8 mouse cellular contexts compared by ENCODE assay signal in the genomic region with DNA sequence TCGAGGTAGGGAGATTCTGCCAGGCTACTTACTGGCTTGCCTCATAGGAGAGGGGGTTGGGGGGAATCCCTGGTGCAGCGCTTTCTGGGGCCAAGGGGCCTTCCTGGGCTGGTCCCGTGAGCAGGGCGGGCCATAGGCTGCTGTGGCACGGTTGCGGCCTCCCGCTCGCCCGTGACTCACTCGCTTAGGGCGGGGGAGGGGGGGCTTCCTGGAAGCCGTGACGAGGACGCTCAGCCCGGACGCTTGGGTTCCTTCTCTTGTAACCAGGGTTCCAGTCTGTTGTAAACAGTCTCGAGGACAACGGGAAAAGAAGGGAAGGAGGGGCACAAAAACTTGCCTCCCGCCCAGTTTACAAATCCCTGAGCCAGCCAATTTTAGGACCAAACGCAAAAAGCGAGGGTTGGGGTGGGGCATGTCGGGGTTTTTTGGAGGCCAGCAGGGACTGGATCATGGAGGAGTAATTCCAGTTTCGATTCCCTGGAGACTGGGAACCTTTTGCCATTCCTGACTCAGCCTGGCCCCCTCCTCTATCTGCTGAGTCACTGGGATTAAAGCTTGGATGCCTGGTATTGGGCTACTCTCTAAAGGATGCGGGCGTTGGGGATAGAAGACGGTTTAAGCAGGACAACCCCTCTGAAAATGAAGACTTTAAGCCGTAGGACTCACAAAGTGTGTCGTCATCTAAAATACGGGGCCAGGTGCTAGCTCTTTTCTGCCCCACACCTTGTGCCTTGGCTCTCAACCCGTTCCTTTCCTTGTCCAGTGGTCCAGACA. TPM values are rescaled to one million over a fixed set of nuclear protein-coding genes. Genes with fewer than 3 reads are reported as not detected.
DNase-seq lines count a peak whose midpoint lies in the region; ATAC-seq and TF ChIP-seq lines count a peak whose summit lies in the region.

No protein-coding gene starts in this region.

- H3K4me3 ChIP-seq in forebrain, embryonic 14.5 days (ENCODE audit: low read depth, low read length), result no peak overlapping the region
- peak overlapping the region; percentile 12; the same call in 1 of the 2 replicates for H3K4me3 ChIP-seq in hindbrain, embryonic 11.5 days (ENCODE audit: low read depth, low read length)
- peak overlapping the region; percentile 12; the same call in 1 of the 2 replicates for H3K4me3 ChIP-seq in midbrain, postnatal 0 days (ENCODE audit: low read depth, low read length)

- H3K9me3 ChIP-seq in forebrain, embryonic 14.5 days (replicated peaks; ENCODE audit: control insufficient read depth, low read length), result no peaks in the 10 kb centered on the region
- H3K9me3 ChIP-seq in hindbrain, embryonic 11.5 days (ENCODE audit: control insufficient read depth, low read length), result no peaks in the 10 kb centered on the region
- no peaks in the 10 kb centered on the region for H3K9me3 ChIP-seq in midbrain, postnatal 0 days (ENCODE audit: low read length)

- H3K27ac ChIP-seq in forebrain, embryonic 14.5 days (ENCODE audit: low read depth, low read length), result peak overlapping the region; percentile 60; the same call in 1 of the 2 replicates
- H3K27ac ChIP-seq in hindbrain, embryonic 11.5 days (ENCODE audit: low read depth, low read length), result peak overlapping the region; percentile 71
- peak overlapping the region; percentile 52 for H3K27ac ChIP-seq in midbrain, postnatal 0 days (ENCODE audit: low read depth, low read length)

- peak overlapping the region; percentile 46 for H3K4me2 ChIP-seq in forebrain, embryonic 14.5 days (ENCODE audit: low read length)
- peak overlapping the region; percentile 45 for H3K4me2 ChIP-seq in hindbrain, embryonic 11.5 days (replicated peaks; ENCODE audit: low read depth, low read length)
- H3K4me2 ChIP-seq in midbrain, postnatal 0 days (ENCODE audit: low read depth, low read length, poor library complexity, severe bottlenecking), result peak overlapping the region; percentile 38

- peak overlapping the region; percentile 55; the same call in 1 of the 2 replicates for H3K9ac ChIP-seq in forebrain, embryonic 14.5 days (ENCODE audit: low read length)
- peak overlapping the region; percentile 57 for H3K9ac ChIP-seq in hindbrain, embryonic 11.5 days (ENCODE audit: low read depth, low read length)
- 0 out of 2 replicates have a peak overlapping the region, but pooled peaks have one; percentile 36 for H3K9ac ChIP-seq in midbrain, postnatal 0 days (replicated peaks; ENCODE audit: low read length, poor library complexity, severe bottlenecking)

- peaks cover 29% of the 10 kb centered on the region for H3K4me1 ChIP-seq in forebrain, embryonic 14.5 days (ENCODE audit: control insufficient read depth, insufficient read depth, low read length)
- peaks cover 9% of the 10 kb centered on the region for H3K4me1 ChIP-seq in hindbrain, embryonic 11.5 days (replicated peaks; ENCODE audit: control insufficient read depth, insufficient read depth, low read length)
- H3K4me1 ChIP-seq in midbrain, postnatal 0 days (ENCODE audit: insufficient read depth, low read length), result peaks cover 4% of the 10 kb centered on the region; the same call in 1 of the 2 replicates

- no peak for TF ChIP-seq CTCF in midbrain, postnatal 0 days (IDR thresholded peaks at IDR 0.05)

- H3K36me3 ChIP-seq in forebrain, embryonic 14.5 days (ENCODE audit: control insufficient read depth, insufficient read depth, low read length), result peaks cover 11% of the 10 kb centered on the region
- H3K36me3 ChIP-seq in hindbrain, embryonic 11.5 days (ENCODE audit: control insufficient read depth, insufficient read depth, low read length), result no peaks in the 10 kb centered on the region
- peaks cover 5% of the 10 kb centered on the region; the same call in 1 of the 2 replicates for H3K36me3 ChIP-seq in midbrain, postnatal 0 days (ENCODE audit: insufficient read depth, low read length)

- no peak for ATAC-seq in forebrain, embryonic 14.5 days
- ATAC-seq in hindbrain, embryonic 11.5 days (ENCODE audit: low FRiP score), result no peak
- no peak for ATAC-seq in midbrain, postnatal 0 days (ENCODE audit: low FRiP score)

- no peaks in the 10 kb centered on the region for H3K27me3 ChIP-seq in forebrain, embryonic 14.5 days (replicated peaks; ENCODE audit: control insufficient read depth, insufficient read depth, low read length)
- H3K27me3 ChIP-seq in hindbrain, embryonic 11.5 days (ENCODE audit: control insufficient read depth, insufficient read depth, low read length), result no peaks in the 10 kb centered on the region
- H3K27me3 ChIP-seq in midbrain, postnatal 0 days (ENCODE audit: insufficient read depth, low read length), result no peaks in the 10 kb centered on the region

- DNase-seq in 3T3-L1 (ENCODE audit: low read depth, low spot score) (peak; percentile 94), adipocyte (ENCODE audit: low spot score) (peak; percentile 94), liver (peak; percentile 84)
- DNase-seq in forebrain, embryonic 14.5 days (ENCODE audit: low spot score), result peak; percentile 29
- no peak for DNase-seq in hindbrain, embryonic 11.5 days (ENCODE audit: low spot score)
- peak; percentile 42 for DNase-seq in midbrain, postnatal 0 days (ENCODE audit: low spot score)
- peak; percentile 76 for DNase-seq in testis, postnatal 10 days (ENCODE audit: low spot score)
- DNase-seq in cerebellum, postnatal 36 days, result no peak

- 10% methylated on average over 30 of the region's 30 CpGs for WGBS in forebrain, embryonic 14.5 days
- WGBS in hindbrain, embryonic 11.5 days, result 8% methylated on average over 30 of the region's 30 CpGs
- WGBS in midbrain, postnatal 0 days, result 6% methylated on average over 30 of the region's 30 CpGs

RNA-seq across cellular contexts. Expression of gene Zfp36, which starts 1.2 kb away (rescaled TPM):
- 3.3 and 5.6 TPM in 2 replicates for polyA plus RNA-seq in forebrain, embryonic 14.5 days (2014; fragmentation: Nextera tagmentation; extraction: Ambion mirVana)
- 3.4 and 3.9 TPM in 2 replicates for polyA plus RNA-seq in hindbrain, embryonic 11.5 days (2014; fragmentation: Nextera tagmentation; extraction: Ambion mirVana)
- total RNA-seq in midbrain, postnatal 0 days (2014; rRNA removed), result 3.0 and 4.1 TPM in 2 replicates
- 2.9 and 3.4 TPM in 2 replicates for polyA plus RNA-seq in midbrain, postnatal 0 days (2015; fragmentation: Nextera tagmentation; extraction: Ambion mirVana)

RNA-seq across cellular contexts. Expression of gene Plekhg2, which starts 8.8 kb away (rescaled TPM):
- polyA plus RNA-seq in forebrain, embryonic 14.5 days (2014; fragmentation: Nextera tagmentation; extraction: Ambion mirVana), result 17.7 and 27.5 TPM in 2 replicates
- 39.5 and 48.0 TPM in 2 replicates for polyA plus RNA-seq in hindbrain, embryonic 11.5 days (2014; fragmentation: Nextera tagmentation; extraction: Ambion mirVana)
- 15.3 and 19.4 TPM in 2 replicates for total RNA-seq in midbrain, postnatal 0 days (2014; rRNA removed)
- 7.9 and 8.0 TPM in 2 replicates for polyA plus RNA-seq in midbrain, postnatal 0 days (2015; fragmentation: Nextera tagmentation; extraction: Ambion mirVana)

RNA-seq across cellular contexts. Expression of gene Med29, which starts 11.3 kb away (rescaled TPM):
- 42.3 and 52.9 TPM in 2 replicates for polyA plus RNA-seq in forebrain, embryonic 14.5 days (2014; fragmentation: Nextera tagmentation; extraction: Ambion mirVana)
- 47.6 and 49.7 TPM in 2 replicates for polyA plus RNA-seq in hindbrain, embryonic 11.5 days (2014; fragmentation: Nextera tagmentation; extraction: Ambion mirVana)
- 30.7 and 37.9 TPM in 2 replicates for total RNA-seq in midbrain, postnatal 0 days (2014; rRNA removed)
- 41.6 and 43.2 TPM in 2 replicates for polyA plus RNA-seq in midbrain, postnatal 0 days (2015; fragmentation: Nextera tagmentation; extraction: Ambion mirVana)

RNA-seq across cellular contexts. Expression of gene Paf1, which starts 11.5 kb away (rescaled TPM):
- 59.3 and 73.1 TPM in 2 replicates for polyA plus RNA-seq in forebrain, embryonic 14.5 days (2014; fragmentation: Nextera tagmentation; extraction: Ambion mirVana)
- 77.6 and 79.9 TPM in 2 replicates for polyA plus RNA-seq in hindbrain, embryonic 11.5 days (2014; fragmentation: Nextera tagmentation; extraction: Ambion mirVana)
- 80.3 and 84.2 TPM in 2 replicates for total RNA-seq in midbrain, postnatal 0 days (2014; rRNA removed)
- 89.3 and 90.0 TPM in 2 replicates for polyA plus RNA-seq in midbrain, postnatal 0 days (2015; fragmentation: Nextera tagmentation; extraction: Ambion mirVana)

RNA-seq across cellular contexts. Expression of gene Rps16, which starts 30.8 kb away (rescaled TPM):
- 539 and 750 TPM in 2 replicates for polyA plus RNA-seq in forebrain, embryonic 14.5 days (2014; fragmentation: Nextera tagmentation; extraction: Ambion mirVana)
- polyA plus RNA-seq in hindbrain, embryonic 11.5 days (2014; fragmentation: Nextera tagmentation; extraction: Ambion mirVana), result 746 and 776 TPM in 2 replicates
- 158 and 163 TPM in 2 replicates for total RNA-seq in midbrain, postnatal 0 days (2014; rRNA removed)
- 536 and 539 TPM in 2 replicates for polyA plus RNA-seq in midbrain, postnatal 0 days (2015; fragmentation: Nextera tagmentation; extraction: Ambion mirVana)

Comparison
In these comparisons a context has a peak if more than half of its experiments do, and no peak if none do; other contexts are left out.
1. DNase-seq: peak in 3T3-L1 (single experiment), adipocyte (single experiment), forebrain, embryonic 14.5 days (single experiment), liver (single experiment), midbrain, postnatal 0 days (single experiment) and testis, postnatal 10 days (single experiment); none in hindbrain, embryonic 11.5 days (single experiment) and cerebellum, postnatal 36 days (0 of 2).
2. Peak in every context shown above with its lines, with median percentiles within 50 percentile points of each other: H3K27ac ChIP-seq, H3K4me2 ChIP-seq and H3K9ac ChIP-seq.